Mouse (Mus musculus): ENCODE results near the gene Ugt1a1. TPM values are rescaled to one million over a fixed set of nuclear protein-coding genes. Genes with fewer than 3 reads are reported as not detected.

Ugt1a1 gene
- polyA plus RNA-seq (2012; rRNA removed), result 0.08 TPM in 1 of 2 replicates, not detected in the other

DNA sequence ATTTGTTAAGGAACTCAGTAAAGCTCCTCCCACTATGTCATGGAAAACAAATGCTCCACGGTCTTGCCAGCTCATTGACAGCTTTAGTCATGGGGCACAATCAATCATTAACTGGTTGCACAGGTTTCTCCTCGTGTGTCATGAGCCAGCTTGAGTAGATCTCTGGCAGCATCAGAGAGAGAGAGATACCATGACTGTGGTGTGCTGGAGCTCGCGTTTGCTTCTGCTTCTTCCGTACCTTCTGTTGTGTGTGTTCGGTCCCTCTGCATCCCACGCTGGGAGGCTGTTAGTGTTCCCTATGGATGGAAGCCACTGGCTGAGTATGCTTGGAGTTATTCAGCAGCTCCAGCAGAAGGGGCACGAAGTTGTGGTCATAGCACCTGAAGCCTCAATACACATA, at the start of gene Ugt1a1:
Gene Ugt1a1 (plus strand): TSS at position 148 of the 400 bp plus-strand sequence.

DNA sequence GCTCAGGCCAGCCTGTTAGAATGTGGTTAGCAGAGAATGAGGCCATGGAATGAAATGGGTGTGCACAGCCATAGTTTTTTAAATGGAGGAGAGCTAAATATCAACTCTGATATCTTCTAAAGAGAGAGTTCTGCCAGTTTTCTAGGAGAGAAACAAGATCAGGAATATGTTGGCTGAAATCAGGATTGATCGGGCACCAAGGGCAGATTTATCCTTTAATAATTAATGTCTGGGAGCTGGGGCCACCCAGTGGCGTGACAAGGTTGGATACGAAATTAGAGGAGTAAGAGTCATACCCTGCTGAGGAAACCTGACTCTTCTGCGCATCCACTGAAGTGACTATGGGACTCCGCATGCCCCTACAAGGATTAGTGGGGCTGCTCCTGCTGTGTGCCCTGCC, 46.0 kb upstream of the Ugt1a1 start, which contains the start of gene Ugt1a5:
Gene Ugt1a5 (plus strand): TSS at position 302 of the 400 bp plus-strand sequence.

GRCm38 (mm10) chr1:88200456-88200855, 11.3 kb upstream of the Ugt1a1 start, which contains the start of gene Ugt1a2:
TSS of gene Ugt1a2 (plus strand) at chr1:88200601.

GRCm38 (mm10) chr1:88205294-88205922, 6.4 kb upstream of the Ugt1a1 start, which contains the start of gene Dnajb3:
TSS of gene Dnajb3 (minus strand) at chr1:88205782.

GRCm38 (mm10) chr1:88226670-88227379, 15.1 kb downstream of the Ugt1a1 start, which contains the start of gene Mroh2a:
TSS of gene Mroh2a (plus strand) at chr1:88226986.

Other genes starting within 250 kb of the Ugt1a1 start
- gene Usp40, start 203.4 kb upstream of the Ugt1a1 start, polyA plus RNA-seq (2012; rRNA removed), result 20.3 and 20.4 TPM in 2 replicates
- gene Ugt1a10, start 156.6 kb upstream of the Ugt1a1 start, polyA plus RNA-seq (2012; rRNA removed), result not detected in 2 replicates
- not detected in 2 replicates for gene Ugt1a9, start 141.2 kb upstream of the Ugt1a1 start, polyA plus RNA-seq (2012; rRNA removed)
- not detected in 2 replicates for gene Ugt1a8, start 124.1 kb upstream of the Ugt1a1 start, polyA plus RNA-seq (2012; rRNA removed)
- gene Ugt1a7c, start 116.9 kb upstream of the Ugt1a1 start, polyA plus RNA-seq (2012; rRNA removed), result 0.75 and 0.78 TPM in 2 replicates
- gene Ugt1a6b, start 108.7 kb upstream of the Ugt1a1 start, polyA plus RNA-seq (2012; rRNA removed), result 0.28 and 1.0 TPM in 2 replicates
- 1.7 and 2.5 TPM in 2 replicates for gene Ugt1a6a, start 77.2 kb upstream of the Ugt1a1 start, polyA plus RNA-seq (2012; rRNA removed)
- gene Ugt1a5, start 45.9 kb upstream of the Ugt1a1 start, polyA plus RNA-seq (2012; rRNA removed), result not detected in 2 replicates
- not detected in 2 replicates for gene Ugt1a2, start 11.4 kb upstream of the Ugt1a1 start, polyA plus RNA-seq (2012; rRNA removed)
- gene Dnajb3, start 6.2 kb upstream of the Ugt1a1 start, polyA plus RNA-seq (2012; rRNA removed), result 10.9 and 11.1 TPM in 2 replicates
- gene Mroh2a, start 15.0 kb downstream of the Ugt1a1 start, polyA plus RNA-seq (2012; rRNA removed), result 0.17 and 0.27 TPM in 2 replicates
- gene Hjurp, start 65.7 kb downstream of the Ugt1a1 start, polyA plus RNA-seq (2012; rRNA removed), result 123 and 130 TPM in 2 replicates
- 0.32 and 0.80 TPM in 2 replicates for gene Trpm8, start 65.7 kb downstream of the Ugt1a1 start, polyA plus RNA-seq (2012; rRNA removed)
- gene Spp2, start 195.0 kb downstream of the Ugt1a1 start, polyA plus RNA-seq (2012; rRNA removed), result 0.31 and 0.78 TPM in 2 replicates

Measured in central nervous system, embryonic 18 days (tissue).